Mouse (Mus musculus) heart, postnatal 0 days (tissue): ENCODE results near the gene Slc9a2.

ENCODE experiments used
- CTCF ChIP-seq: IDR thresholded peaks from 2 replicates; pipeline ENCODE4 v1.5.1; 2016; ENCODE audit warnings: antibody characterized with exemption, control low read depth, low read depth
- EP300 ChIP-seq: IDR thresholded peaks from 2 replicates; pipeline ENCODE4 v1.6.1; 2016; ENCODE audit warnings: antibody characterized with exemption, low read depth

- TF ChIP-seq CTCF (no peak), EP300 (no peak)
Measured at GRCm38 (mm10) chr1:40714950-40715349, 34.6 kb downstream of the Slc9a2 start.
